Mouse (Mus musculus): ENCODE results near the gene Arhgef28. TPM values are rescaled to one million over a fixed set of nuclear protein-coding genes. Genes with fewer than 3 reads are reported as not detected.

Arhgef28 gene
- total RNA-seq (2021), result 10 to 100 TPM; 35.4 to 42.3 TPM
- long read RNA-seq, experiment 1, partial matches to known transcripts, result 5 of 12 reads
- long read RNA-seq, experiment 1, other reads (novel, unspliced or antisense), result 7 of 12 reads
- long read RNA-seq, experiment 2, full-length matches to known transcripts, result 1 of 13 reads
- long read RNA-seq, experiment 2, partial matches to known transcripts, result 4 of 13 reads
- long read RNA-seq, experiment 2, other reads (novel, unspliced or antisense), result 8 of 13 reads

GRCm38 (mm10) chr13:98205771-98206545, at the start of gene Arhgef28:
Arhgef28 (minus strand) TSS chr13:98206439.
- DNase-seq (ENCODE audit: low spot score in 2 of 2), result peak; percentile 47 to 53

- peak; percentile 44 to 78 for DNase-seq (ENCODE audit: low spot score in 2 of 2)
Observed at GRCm38 (mm10) chr13:98254921-98255320, 48.7 kb upstream of the Arhgef28 start.

GRCm38 (mm10) chr13:98249594-98249993, 43.4 kb upstream of the Arhgef28 start:
- DNase-seq (ENCODE audit: low spot score in 2 of 2), result no peak

GRCm38 (mm10) chr13:98245386-98245785, 39.1 kb upstream of the Arhgef28 start:
- no peak for DNase-seq (ENCODE audit: low spot score in 2 of 2)

GRCm38 (mm10) chr13:98244571-98245350, 38.5 kb upstream of the Arhgef28 start:
- no peak for DNase-seq (ENCODE audit: low spot score in 2 of 2)

- DNase-seq (ENCODE audit: low spot score in 2 of 2), result no peak
Observed at GRCm38 (mm10) chr13:98241531-98242282, 35.5 kb upstream of the Arhgef28 start.

GRCm38 (mm10) chr13:98239978-98240641, 33.9 kb upstream of the Arhgef28 start:
- peak; percentile 73 to 87 for DNase-seq (ENCODE audit: low spot score in 2 of 2)

GRCm38 (mm10) chr13:98235451-98235850, 29.2 kb upstream of the Arhgef28 start:
- DNase-seq (ENCODE audit: low spot score in 2 of 2), result no peak

- DNase-seq (ENCODE audit: low spot score in 2 of 2), result no peak
Observed at GRCm38 (mm10) chr13:98230511-98230910, 24.3 kb upstream of the Arhgef28 start.

- DNase-seq (ENCODE audit: low spot score in 2 of 2), result no peak
Observed at GRCm38 (mm10) chr13:98226225-98226624, 20.0 kb upstream of the Arhgef28 start.

- peak; percentile 13 to 15 for DNase-seq (ENCODE audit: low spot score in 2 of 2)
Observed at GRCm38 (mm10) chr13:98222848-98223247, 16.6 kb upstream of the Arhgef28 start.

- no peak for DNase-seq (ENCODE audit: low spot score in 2 of 2)
Observed at GRCm38 (mm10) chr13:98210137-98210536, 3.9 kb upstream of the Arhgef28 start.

- DNase-seq (ENCODE audit: low spot score in 2 of 2), result peak; percentile 20 to 21
Observed at GRCm38 (mm10) chr13:98208842-98209241, 2.6 kb upstream of the Arhgef28 start.

- no peak for DNase-seq (ENCODE audit: low spot score in 2 of 2)
Observed at GRCm38 (mm10) chr13:98206546-98206870, 269 bp upstream of the Arhgef28 start.

- no peak for DNase-seq (ENCODE audit: low spot score in 2 of 2)
Observed at GRCm38 (mm10) chr13:98205111-98205510, 1.1 kb downstream of the Arhgef28 start.

- no peak for DNase-seq (ENCODE audit: low spot score in 2 of 2)
Observed at GRCm38 (mm10) chr13:98204371-98204770, 1.9 kb downstream of the Arhgef28 start.

- no peak for DNase-seq (ENCODE audit: low spot score in 2 of 2)
Observed at GRCm38 (mm10) chr13:98201436-98201835, 4.8 kb downstream of the Arhgef28 start.

GRCm38 (mm10) chr13:98192596-98192995, 13.6 kb downstream of the Arhgef28 start:
- no peak for DNase-seq (ENCODE audit: low spot score in 2 of 2)

- no peak for DNase-seq (ENCODE audit: low spot score in 2 of 2)
Observed at GRCm38 (mm10) chr13:98188500-98188899, 17.7 kb downstream of the Arhgef28 start.

GRCm38 (mm10) chr13:98187904-98188303, 18.3 kb downstream of the Arhgef28 start:
- no peak for DNase-seq (ENCODE audit: low spot score in 2 of 2)

GRCm38 (mm10) chr13:98186179-98186578, 20.1 kb downstream of the Arhgef28 start:
- peak in 1 of 2 experiments; percentile 8 for DNase-seq (ENCODE audit: low spot score in 2 of 2)

Data from left cerebral cortex, adult 18-20 months (tissue).